ENCODE assay signal across 8 mouse cellular contexts in the genomic region with DNA sequence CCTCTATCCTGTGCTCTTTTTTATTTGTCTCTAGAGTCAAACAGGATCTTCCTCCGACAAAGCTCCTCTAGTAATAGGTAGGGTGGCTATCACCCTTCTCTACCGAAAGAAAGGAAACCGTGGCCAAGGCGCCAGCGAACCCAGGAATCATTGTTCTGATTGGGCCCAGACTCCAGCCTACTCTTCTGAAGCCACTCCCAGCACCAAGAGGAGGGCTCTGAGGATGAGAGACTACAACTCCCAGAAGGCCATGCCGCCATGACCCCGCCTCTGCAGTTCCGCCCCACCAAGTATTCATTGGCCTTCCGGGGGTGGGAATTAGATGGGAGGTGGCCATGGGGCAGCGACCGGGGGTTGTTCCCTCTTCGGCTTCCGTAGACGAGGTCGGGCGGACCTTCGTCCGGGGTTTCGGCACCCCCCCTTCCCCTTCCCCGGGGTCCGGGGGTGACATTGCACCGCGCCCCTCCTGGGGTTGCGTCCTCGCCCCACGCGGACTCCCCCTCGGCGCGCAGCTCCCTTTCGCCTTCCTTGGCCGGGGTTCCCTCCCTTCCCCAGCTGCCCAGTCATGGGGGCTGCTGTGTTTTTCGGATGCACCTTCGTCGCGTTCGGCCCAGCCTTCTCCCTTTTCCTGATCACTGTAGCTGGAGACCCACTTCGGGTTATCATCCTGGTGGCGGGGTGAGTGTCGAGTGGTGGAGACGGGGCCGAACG. TPM values are rescaled to one million over a fixed set of nuclear protein-coding genes. Genes with fewer than 3 reads are reported as not detected.
A peak's percentile ranks its signal among the peaks of the same experiment; 100 is the strongest.
DNase-seq lines count a peak whose midpoint lies in the region; ATAC-seq and TF ChIP-seq lines count a peak whose summit lies in the region.
"Not testable (repeated sequence)": the region's sequence is repeated elsewhere in the genome, so short reads cannot be mapped to it uniquely, and the experiment has no call there.

A gene (plus strand): TSS at position 364 of the 711 bp plus-strand sequence.

- H3K4me2 ChIP-seq in forebrain, embryonic 13.5 days: peak within 1 kb of the TSS; percentile 93
- H3K4me2 ChIP-seq in neural tube, embryonic 15.5 days: peak within 1 kb of the TSS; percentile 69

- H3K4me1 ChIP-seq in E14TG2a.4 (replicated peaks; ENCODE audit: low read depth, low read length): peaks cover 71% of the 10 kb centered on the region
- H3K4me1 ChIP-seq in forebrain, embryonic 13.5 days: peaks cover 24% of the 10 kb centered on the region
- H3K4me1 ChIP-seq in neural tube, embryonic 15.5 days: peaks cover 29% of the 10 kb centered on the region

- DNase-seq in c-Kit-positive CD71-positive TER-119-positive erythroid progenitor cells, embryonic 14.5 days (ENCODE audit: low spot score): peak; percentile 95
- peak; percentile 98 for DNase-seq in heart, postnatal 10 days
- peak; percentile 97 for DNase-seq in layer of hippocampus, adult 11-12 months (ENCODE audit: low spot score)
- peak; percentile 99 for DNase-seq in lung, adult 18-20 months
- peak; percentile 97 for DNase-seq in testis, postnatal 14 days (ENCODE audit: low spot score)

- ATAC-seq in forebrain, embryonic 13.5 days: peak; percentile 99
- ATAC-seq in neural tube, embryonic 15.5 days (ENCODE audit: low FRiP score): peak; percentile 97

- intact Hi-C loops in heart, postnatal 10 days (cut with DNase I): not testable (repeated sequence)

- peaks cover 24% of the 10 kb centered on the region for H3K36me3 ChIP-seq in E14TG2a.4 (ENCODE audit: insufficient read depth, low read length)
- H3K36me3 ChIP-seq in forebrain, embryonic 13.5 days (ENCODE audit: poor library complexity, severe bottlenecking): peaks cover 12% of the 10 kb centered on the region
- not testable (repeated sequence) for H3K36me3 ChIP-seq in neural tube, embryonic 15.5 days

- not testable (repeated sequence) for H3K27me3 ChIP-seq in E14TG2a.4 (ENCODE audit: insufficient read depth, low read length); neural tube, embryonic 15.5 days (replicated peaks)
- H3K27me3 ChIP-seq in forebrain, embryonic 13.5 days: peaks cover 10% of the 10 kb centered on the region; the same call in 1 of the 2 replicates

- WGBS in forebrain, embryonic 13.5 days: under 1% methylated on average over 25 of the region's 43 CpGs
- WGBS in neural tube, embryonic 15.5 days: under 1% methylated on average over 30 of the region's 43 CpGs

- TF ChIP-seq CTCF in E14TG2a.4 (conservative IDR thresholded peaks at IDR 0.05; ENCODE audit: low read length): not testable (repeated sequence)

- peak within 1 kb of the TSS; percentile 74 for H3K27ac ChIP-seq in forebrain, embryonic 13.5 days
- peak within 1 kb of the TSS; percentile 79 for H3K27ac ChIP-seq in neural tube, embryonic 15.5 days (replicated peaks)

- peak within 1 kb of the TSS; percentile 80 for H3K9ac ChIP-seq in forebrain, embryonic 13.5 days
- peak within 1 kb of the TSS; percentile 73 for H3K9ac ChIP-seq in neural tube, embryonic 15.5 days (replicated peaks)

- H3K9me3 ChIP-seq in E14TG2a.4 (ENCODE audit: low read length); forebrain, embryonic 13.5 days (replicated peaks); neural tube, embryonic 15.5 days (replicated peaks): not testable (repeated sequence)

- H3K4me3 ChIP-seq in E14TG2a.4 (replicated peaks; ENCODE audit: low read length): peak within 1 kb of the TSS; percentile 88
- peak within 1 kb of the TSS; percentile 69 for H3K4me3 ChIP-seq in forebrain, embryonic 13.5 days
- H3K4me3 ChIP-seq in neural tube, embryonic 15.5 days (replicated peaks): peak within 1 kb of the TSS; percentile 66

RNA-seq across cellular contexts. Expression of the gene that starts here (rescaled TPM):
- 28.3 and 34.4 TPM in 2 replicates for polyA plus RNA-seq in forebrain, embryonic 13.5 days (2015; fragmentation: Nextera tagmentation; extraction: Ambion mirVana)
- total RNA-seq in heart, postnatal 10 days (2021): 100 to 1,000 TPM; 147 to 151 TPM
- polyA plus RNA-seq in neural tube, embryonic 15.5 days (2015; fragmentation: Nextera tagmentation; extraction: Ambion mirVana): 31.0 and 39.5 TPM in 2 replicates

Comparison
In these comparisons a context has a peak if more than half of its experiments do, and no peak if none do; other contexts are left out.
1. Peak in every context shown above with its lines: DNase-seq, ATAC-seq, H3K4me3 ChIP-seq and H3K27ac ChIP-seq.